Mouse (Mus musculus) adrenal gland, adult 10 weeks (tissue): ENCODE results near the gene Tubg2. TPM values are rescaled to one million over a fixed set of nuclear protein-coding genes. Genes with fewer than 3 reads are reported as not detected.

ENCODE experiments used
- polyA plus RNA-seq: library from polyadenylated mRNA; stranded (reverse); fragments of 350-450 nt; fragmentation: Illumina TruSeq; extraction: RNeasy Lipid Tissue Mini Kit (QIAGEN cat#74804); gene quantifications from one replicate; pipeline ENCODE4 v1.2.3, GENCODE M21; 2014; ENCODE audit warnings: low read depth, low replicate concordance

Tubg2 gene
- polyA plus RNA-seq, result not detected

DNA sequence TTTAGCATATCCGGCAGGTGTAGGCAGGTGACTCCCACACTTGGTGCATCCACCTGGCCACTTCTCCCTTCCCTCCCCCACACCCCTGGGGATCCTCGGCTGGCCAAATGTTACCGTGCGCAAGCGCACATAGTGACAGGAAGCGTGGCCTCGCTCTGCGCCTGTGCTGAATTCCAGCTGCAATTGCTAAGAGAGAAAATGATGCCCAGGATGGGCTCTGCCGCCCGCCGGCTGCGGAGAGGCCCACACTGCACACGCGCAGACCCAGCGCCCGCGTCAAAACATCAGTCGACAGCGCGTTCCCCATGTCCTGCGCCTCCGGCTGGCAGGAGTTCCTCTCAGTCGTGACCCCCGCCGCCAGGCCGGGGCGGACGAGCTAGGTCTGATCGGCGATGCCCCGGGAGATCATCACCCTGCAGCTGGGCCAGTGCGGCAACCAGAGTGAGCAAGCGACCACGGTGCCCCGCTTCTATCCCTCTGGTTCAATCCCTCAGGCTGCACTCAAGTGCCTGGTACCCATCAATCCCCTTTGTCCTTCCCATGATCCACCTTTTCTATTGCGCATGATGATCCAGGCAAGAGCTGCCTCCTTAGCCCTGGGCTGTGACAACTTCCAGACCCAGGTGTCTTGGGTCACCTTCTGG lies at the start of gene Tubg2:
TSS of gene Tubg2 (plus strand) at position 180 of the 644 bp plus-strand sequence.

DNA sequence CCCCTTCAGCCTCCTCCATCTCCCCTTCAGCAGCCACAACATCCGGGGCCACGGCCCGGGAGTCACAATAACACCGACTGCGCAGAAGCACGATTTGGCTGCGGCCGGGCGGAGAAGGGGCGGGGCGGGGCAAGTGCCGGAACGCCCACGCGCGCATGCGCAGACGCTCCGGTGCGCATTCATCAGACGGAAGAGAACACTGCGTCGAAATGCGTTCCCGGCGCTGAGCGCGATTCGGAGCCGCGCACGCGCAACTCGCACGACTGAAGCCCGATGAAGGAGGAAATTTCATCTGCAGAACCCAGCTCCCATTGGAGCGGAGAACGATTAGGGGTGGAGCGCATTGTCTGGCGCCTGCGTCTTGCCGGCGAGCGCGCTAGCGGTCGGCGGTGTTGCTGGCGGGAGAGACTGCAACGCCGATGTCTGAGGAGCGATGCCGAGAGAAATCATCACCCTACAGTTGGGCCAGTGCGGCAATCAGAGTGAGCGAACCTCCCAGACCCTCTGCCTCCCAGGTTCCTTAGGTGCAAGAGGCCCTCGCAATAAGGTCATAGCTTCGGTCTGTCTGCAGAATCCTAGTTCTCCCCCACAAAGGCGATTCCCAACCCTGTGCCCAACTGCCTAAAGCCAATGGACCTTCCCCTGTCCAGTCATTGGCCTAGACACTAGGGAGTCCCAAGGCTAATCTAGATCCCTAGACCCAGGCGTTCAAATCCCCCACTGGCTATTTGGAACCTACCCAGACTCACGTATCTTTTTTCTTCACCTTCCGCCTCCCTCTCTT lies 35.8 kb upstream of the Tubg2 start, which contains the start of the genes Retreg3 and Tubg1:
TSS of gene Retreg3 (minus strand) at position 133 of the 784 bp plus-strand sequence.
TSS of gene Tubg1 (plus strand) at position 178 of the 784 bp plus-strand sequence.

DNA sequence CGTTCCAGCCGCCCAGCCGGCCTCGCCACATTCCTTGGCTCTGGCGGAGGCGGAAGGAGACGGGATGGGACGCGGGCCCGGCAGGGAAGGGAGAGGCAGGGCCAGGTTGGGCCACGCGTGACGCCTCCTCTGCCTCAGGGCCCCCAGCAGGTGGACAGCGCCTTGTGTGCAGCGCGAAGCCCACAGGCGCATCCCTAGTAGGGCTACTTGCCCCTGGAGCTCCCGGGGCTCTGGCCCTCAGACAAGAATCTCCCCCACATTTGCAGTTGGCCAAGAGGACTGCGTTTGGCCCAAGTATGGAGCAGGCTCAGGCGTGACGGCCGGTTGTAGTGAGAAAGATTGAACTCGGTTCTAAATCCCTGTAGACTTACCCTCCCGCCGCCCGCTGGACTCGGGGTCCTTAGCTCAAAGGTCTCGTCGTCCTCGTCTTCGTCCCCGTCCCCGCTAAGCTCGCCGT lies 14.7 kb downstream of the Tubg2 start, which contains the start of gene Cntnap1:
TSS of gene Cntnap1 (plus strand) at position 170 of the 457 bp plus-strand sequence.

DNA sequence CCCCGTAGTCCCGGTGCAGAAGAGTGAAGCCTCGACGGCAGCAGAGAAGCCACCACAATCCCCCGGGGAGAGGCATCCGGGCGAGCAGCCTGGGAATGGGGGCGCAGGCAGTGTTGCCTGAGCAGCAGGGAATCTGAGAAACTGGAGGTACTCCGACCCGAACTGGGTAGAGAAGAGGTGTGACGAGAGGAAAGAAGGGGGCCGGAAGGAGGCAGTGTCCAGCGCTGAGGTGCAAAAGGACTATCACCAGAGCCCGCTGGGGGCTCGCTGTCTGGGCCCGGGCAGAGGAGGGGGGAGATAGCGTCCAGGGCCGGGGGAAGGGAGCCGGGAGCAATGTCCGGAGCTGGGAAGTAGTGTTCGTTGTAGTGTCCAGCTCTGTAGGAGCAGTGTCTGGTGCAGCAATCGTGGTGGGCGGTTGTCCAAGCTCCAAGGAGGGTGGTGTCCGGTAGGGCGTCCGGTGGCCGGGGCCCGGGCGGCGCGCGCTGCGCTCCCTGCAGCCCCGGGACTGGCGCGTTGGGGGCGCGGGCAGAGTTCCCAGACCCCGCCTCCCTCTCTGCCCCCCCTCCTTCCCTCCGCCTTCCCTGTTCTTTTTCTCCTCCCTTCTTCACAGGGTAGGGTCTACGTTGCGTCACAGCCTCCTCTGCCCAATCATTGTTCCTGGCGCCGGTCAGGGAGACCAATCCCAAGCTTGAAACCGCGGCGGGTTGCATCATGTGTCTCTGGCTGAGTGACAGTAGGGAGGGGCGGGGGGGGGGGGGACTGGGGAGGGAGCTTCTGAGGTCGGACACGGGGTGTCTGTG lies 15.3 kb downstream of the Tubg2 start, which contains the start of gene Plekhh3:
TSS of gene Plekhh3 (minus strand) at position 541 of the 800 bp plus-strand sequence.

DNA sequence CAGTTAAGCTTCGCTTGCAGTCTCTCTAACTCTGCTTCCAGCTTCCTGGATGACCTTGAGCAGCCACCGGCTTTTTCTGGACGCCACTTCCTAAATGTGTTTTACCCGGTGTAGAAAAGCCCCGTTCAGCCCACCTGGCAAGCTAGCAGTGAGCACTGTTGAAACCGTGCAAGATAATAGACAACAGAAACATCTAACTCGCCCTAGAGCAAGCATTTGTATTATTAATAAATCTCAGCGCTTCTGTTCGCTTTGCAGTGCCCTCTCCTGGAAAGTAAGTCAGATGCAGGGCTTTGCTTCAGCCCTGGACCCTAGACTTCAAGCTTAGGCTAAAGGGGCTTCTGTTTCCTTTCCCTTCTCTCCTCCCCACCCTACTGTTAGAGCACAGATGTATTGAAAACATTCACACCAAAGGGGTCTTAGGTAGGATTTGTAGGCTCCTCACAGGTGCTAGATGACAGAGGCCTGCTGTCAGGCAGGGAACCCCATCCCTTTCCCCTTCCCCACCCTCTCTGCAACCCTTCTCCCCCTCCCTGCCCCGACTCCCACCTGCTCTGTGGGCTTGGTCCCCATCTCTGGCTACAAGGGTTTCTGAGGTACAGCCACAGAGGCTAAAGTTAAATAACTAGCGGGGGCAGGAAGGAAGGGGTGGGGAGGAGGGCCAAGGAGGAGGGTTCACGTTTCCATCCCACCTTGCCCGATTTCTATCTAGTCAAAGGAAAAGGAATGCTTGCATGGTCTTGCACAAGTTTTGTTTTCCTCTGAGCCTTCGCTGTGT lies 19.3 kb downstream of the Tubg2 start, which contains the start of gene Ccr10:
TSS of gene Ccr10 (minus strand) at position 593 of the 778 bp plus-strand sequence.

Other genes starting within 250 kb of the Tubg2 start
- gene Stat3, start 216.4 kb upstream of the Tubg2 start, polyA plus RNA-seq, result 18.6 TPM
- 126 TPM for gene Cavin1, start 185.0 kb upstream of the Tubg2 start, polyA plus RNA-seq
- gene Atp6v0a1, start 146.5 kb upstream of the Tubg2 start, polyA plus RNA-seq, result 131 TPM
- 0.76 TPM for gene Naglu, start 85.9 kb upstream of the Tubg2 start, polyA plus RNA-seq
- not detected for gene Hsd17b1, start 77.5 kb upstream of the Tubg2 start, polyA plus RNA-seq
- 5.5 TPM for gene Coasy, start 73.3 kb upstream of the Tubg2 start, polyA plus RNA-seq
- 51.7 TPM for gene Mlx, start 68.6 kb upstream of the Tubg2 start, polyA plus RNA-seq
- gene Psmc3ip, start 60.5 kb upstream of the Tubg2 start, polyA plus RNA-seq, result 4.3 TPM
- 40.1 TPM for gene Retreg3, start 36.0 kb upstream of the Tubg2 start, polyA plus RNA-seq
- gene Tubg1, start 36.0 kb upstream of the Tubg2 start, polyA plus RNA-seq, result 3.0 TPM
- 0.17 TPM for gene Cntnap1, start 14.6 kb downstream of the Tubg2 start, polyA plus RNA-seq
- not detected for gene Plekhh3, start 15.4 kb downstream of the Tubg2 start, polyA plus RNA-seq
- not detected for gene Ccr10, start 19.5 kb downstream of the Tubg2 start, polyA plus RNA-seq
- 26.1 TPM for gene Ezh1, start 70.6 kb downstream of the Tubg2 start, polyA plus RNA-seq
- gene Ramp2, start 90.1 kb downstream of the Tubg2 start, polyA plus RNA-seq, result 6.6 TPM
- gene Vps25, start 97.8 kb downstream of the Tubg2 start, polyA plus RNA-seq, result 99.3 TPM
- gene Wnk4, start 104.7 kb downstream of the Tubg2 start, polyA plus RNA-seq, result not detected
- gene Cntd1, start 123.1 kb downstream of the Tubg2 start, polyA plus RNA-seq, result 0.35 TPM
- gene Coa3, start 123.2 kb downstream of the Tubg2 start, polyA plus RNA-seq, result 5.0 TPM
- 112 TPM for gene Becn1, start 146.4 kb downstream of the Tubg2 start, polyA plus RNA-seq
- 268 TPM for gene Psme3, start 160.3 kb downstream of the Tubg2 start, polyA plus RNA-seq
- not detected for gene Aoc2, start 169.2 kb downstream of the Tubg2 start, polyA plus RNA-seq
- 22.7 TPM for gene Aoc3, start 174.7 kb downstream of the Tubg2 start, polyA plus RNA-seq
- gene G6pc, start 211.7 kb downstream of the Tubg2 start, polyA plus RNA-seq, result 0.47 TPM